Mouse (Mus musculus) MEL (cell line): ENCODE measurements at regions not wholly inside any gene's neighbourhood (a gene's known extent, or its start where the extent isn't known, plus 50 kb on each side); places are given as distances from the start of the nearest gene placed in this dataset.

Experiments used
- DNase-seq: peaks from one replicate; pipeline ENCODE4 v3.0.0; 2011; ENCODE audit warnings: low read depth, low spot score
- H3K27ac ChIP-seq: 2 replicates; pipeline ENCODE4 v1.5.1; 2012; ENCODE audit warnings: low read depth, mild to moderate bottlenecking, control low read depth, low read length, moderate library complexity; ENCODE audit not compliant: control insufficient read depth
- H3K27me3 ChIP-seq, 2 experiments: fragments of 150-350 bp in 1 of 2; sonication (generic) in 1 of 2; 2 replicates each; pipeline ENCODE4 v1.6.1; 2012; ENCODE audit warnings: low read length in 2 of 2, mild to moderate bottlenecking in 2 of 2, improper control_type of control experiment in 1 of 2, moderate library complexity in 1 of 2; ENCODE audit not compliant: insufficient read depth in 2 of 2, control insufficient read depth in 1 of 2
- H3K36me3 ChIP-seq, 2 experiments: 2 replicates each; pipeline ENCODE4 v1.6.1; 2012 to 2014; ENCODE audit warnings: low read length in 2 of 2, improper control_type of control experiment in 1 of 2, inconsistent platforms in 1 of 2, mild to moderate bottlenecking in 1 of 2; ENCODE audit not compliant: insufficient read depth in 2 of 2, control insufficient read depth in 1 of 2
- H3K4me1 ChIP-seq, 2 experiments: fragments of 150-350 bp in 1 of 2; sonication (generic) in 1 of 2; 2 replicates each; pipeline ENCODE4 v1.6.1; 2012; ENCODE audit warnings: low read length in 2 of 2, improper control_type of control experiment in 1 of 2, mild to moderate bottlenecking in 1 of 2; ENCODE audit not compliant: insufficient read depth in 2 of 2, control insufficient read depth in 1 of 2
- H3K4me3 ChIP-seq, 2 experiments: fragments of 150-350 bp in 1 of 2; sonication (generic) in 1 of 2; 2 replicates each; pipeline ENCODE4 v1.5.1; 2012; ENCODE audit warnings: low read depth in 2 of 2, low read length in 2 of 2, mild to moderate bottlenecking in 2 of 2, moderate library complexity in 2 of 2, control low read depth in 1 of 2, improper control_type of control experiment in 1 of 2; ENCODE audit not compliant: control insufficient read depth in 1 of 2, insufficient read depth in 1 of 2
- H3K79me2 ChIP-seq: 2 replicates; pipeline ENCODE4 v1.6.1; 2012; ENCODE audit warnings: mild to moderate bottlenecking, low read length, moderate library complexity; ENCODE audit not compliant: control insufficient read depth, poor library complexity, insufficient read depth
- H3K9ac ChIP-seq: 2 replicates; pipeline ENCODE4 v1.6.1; 2012; ENCODE audit warnings: low read depth, mild to moderate bottlenecking, control low read depth, low read length, moderate library complexity; ENCODE audit not compliant: control insufficient read depth, poor library complexity, severe bottlenecking
- H3K9me3 ChIP-seq: fragments of 150-350 bp; sonication (generic); replicated peaks from 2 replicates; pipeline ENCODE4 v1.6.1; 2012; ENCODE audit warnings: mild to moderate bottlenecking, low read length, improper control_type of control experiment, moderate library complexity; ENCODE audit not compliant: insufficient read depth
- CHD2 ChIP-seq: IDR thresholded peaks from 2 replicates; pipeline ENCODE4 v1.6.1; 2011; ENCODE audit warnings: low read length, improper control_type of control experiment
- CTCF ChIP-seq, 3 experiments: IDR thresholded peaks in 2 of 3; conservative IDR thresholded peaks in 1 of 3; 2 replicates each; pipeline ENCODE4 v1.5.1; 2011 to 2012; ENCODE audit warnings: low read length in 3 of 3, low read depth in 2 of 3, mild to moderate bottlenecking in 2 of 3, improper control_type of control experiment in 1 of 3, inconsistent platforms in 1 of 3, mixed read lengths in 1 of 3, moderate library complexity in 1 of 3; ENCODE audit not compliant: control insufficient read depth in 1 of 3, insufficient read depth in 1 of 3, poor library complexity in 1 of 3, severe bottlenecking in 1 of 3
- E2F4 ChIP-seq: IDR thresholded peaks from 2 replicates; pipeline ENCODE4 v1.6.1; 2011; ENCODE audit warnings: low read depth, low read length, improper control_type of control experiment, borderline replicate concordance
- ELF1 ChIP-seq: IDR thresholded peaks from 2 replicates; pipeline ENCODE4 v1.6.1; 2014; ENCODE audit warnings: low read depth, mild to moderate bottlenecking, inconsistent platforms, low read length, improper control_type of control experiment, moderate library complexity
- EP300 ChIP-seq, 2 experiments: IDR thresholded peaks; 2 replicates each; pipeline ENCODE4 v1.6.1; 2011; ENCODE audit warnings: improper control_type of control experiment in 2 of 2, low read length in 2 of 2, low read depth in 1 of 2, mild to moderate bottlenecking in 1 of 2
- HCFC1 ChIP-seq: IDR thresholded peaks from 2 replicates; pipeline ENCODE4 v1.6.1; 2012; ENCODE audit warnings: low read depth, mild to moderate bottlenecking, inconsistent platforms, low read length, improper control_type of control experiment, moderate library complexity
- KAT2A ChIP-seq: conservative IDR thresholded peaks from 2 replicates; pipeline ENCODE4 v1.6.1; 2012; ENCODE audit warnings: low read depth, low read length, improper control_type of control experiment, inconsistent platforms
- MEF2A ChIP-seq: IDR thresholded peaks from 2 replicates; pipeline ENCODE4 v1.6.1; 2014; ENCODE audit warnings: low read depth, mild to moderate bottlenecking, inconsistent platforms, low read length, improper control_type of control experiment; ENCODE audit not compliant: poor library complexity, insufficient replicate concordance, severe bottlenecking; ENCODE audit errors: extremely low read depth
- MXI1 ChIP-seq: IDR thresholded peaks from 2 replicates; pipeline ENCODE4 v1.6.1; 2011; ENCODE audit warnings: mild to moderate bottlenecking, low read depth, low read length, improper control_type of control experiment
- NELFE ChIP-seq: IDR thresholded peaks from 2 replicates; pipeline ENCODE4 v1.6.1; 2011; ENCODE audit warnings: low read depth, low read length, improper control_type of control experiment
- POLR2AphosphoS2 ChIP-seq: IDR thresholded peaks from 2 replicates; pipeline ENCODE4 v1.6.1; 2011; ENCODE audit warnings: low read length, improper control_type of control experiment
- POLR2AphosphoS5 ChIP-seq: IDR thresholded peaks from 2 replicates; pipeline ENCODE4 v1.6.1; 2012; ENCODE audit warnings: low read depth, borderline replicate concordance, mild to moderate bottlenecking, inconsistent platforms, low read length, moderate library complexity, mixed read lengths
- TAL1 ChIP-seq: IDR thresholded peaks from 2 replicates; pipeline ENCODE4 v1.6.1; 2012; ENCODE audit warnings: mild to moderate bottlenecking, inconsistent platforms, low read length, moderate library complexity, mixed read lengths
- UBTF ChIP-seq: IDR thresholded peaks from 2 replicates; pipeline ENCODE4 v1.6.1; 2012; ENCODE audit warnings: low read depth, mild to moderate bottlenecking, inconsistent platforms, low read length, improper control_type of control experiment, moderate library complexity, borderline replicate concordance; ENCODE audit not compliant: insufficient read depth
- USF1 ChIP-seq: IDR thresholded peaks from 2 replicates; pipeline ENCODE4 v1.6.1; 2014; ENCODE audit warnings: low read depth, mild to moderate bottlenecking, inconsistent platforms, low read length, improper control_type of control experiment, moderate library complexity
- ZC3H11A ChIP-seq: IDR thresholded peaks from 2 replicates; pipeline ENCODE4 v1.6.1; 2012; ENCODE audit warnings: low read depth, mild to moderate bottlenecking, inconsistent platforms, low read length, improper control_type of control experiment
- ZMIZ1 ChIP-seq: IDR thresholded peaks from 2 replicates; pipeline ENCODE4 v1.6.1; 2012; ENCODE audit warnings: low read depth, mild to moderate bottlenecking, inconsistent platforms, low read length, improper control_type of control experiment, moderate library complexity
- ZNF384 ChIP-seq: IDR thresholded peaks from 2 replicates; pipeline ENCODE4 v1.6.1; 2012; ENCODE audit warnings: low read depth, mild to moderate bottlenecking, inconsistent platforms, low read length, improper control_type of control experiment

- Histone ChIP-seq H3K9ac (no peak overlapping the region), H3K4me1 (no peaks in the 10 kb centered on the region), H3K36me3 (no peaks in the 10 kb centered on the region), H3K9me3 (no peaks in the 10 kb centered on the region), H3K27me3 (no peaks in the 10 kb centered on the region), H3K79me2 (no peaks in the 10 kb centered on the region), H3K4me3 (no peak overlapping the region), H3K27ac (no peak overlapping the region)
- no peak for TF ChIP-seq TAL1
- no peak for TF ChIP-seq KAT2A
- TF ChIP-seq POLR2AphosphoS2: no peak
- no peak for TF ChIP-seq USF1
- TF ChIP-seq E2F4: no peak
- no peak for TF ChIP-seq UBTF
- no peak for TF ChIP-seq CHD2
- TF ChIP-seq MXI1: no peak
- no peak for TF ChIP-seq CTCF (IDR thresholded peaks at IDR 0.05 in 2 of 3, conservative IDR thresholded peaks at IDR 0.05 in 1 of 3; ENCODE audit: control insufficient read depth in 1 of 3, insufficient read depth in 1 of 3, low read depth in 2 of 3, low read length in 3 of 3, poor library complexity in 1 of 3, severe bottlenecking in 1 of 3)
- TF ChIP-seq ZNF384: no peak
- TF ChIP-seq ZC3H11A: no peak
- no peak for TF ChIP-seq EP300 (IDR thresholded peaks at IDR 0.05; ENCODE audit: low read depth in 1 of 2, low read length in 2 of 2)
- TF ChIP-seq NELFE: no peak
- TF ChIP-seq ZMIZ1: no peak
- DNase-seq: no peak
Measured at GRCm38 (mm10) chr2:117442862-117443261, 100.1 kb upstream of the Rasgrp1 start.

- Histone ChIP-seq H3K4me1 (no peaks in the 10 kb centered on the region), H3K9ac (no peak overlapping the region), H3K27ac (no peak overlapping the region), H3K79me2 (no peaks in the 10 kb centered on the region), H3K27me3 (no peaks in the 10 kb centered on the region), H3K36me3 (no peaks in the 10 kb centered on the region), H3K9me3 (no peaks in the 10 kb centered on the region), H3K4me3 (no peak overlapping the region)
- no peak for DNase-seq
- TF ChIP-seq ZC3H11A (no peak), POLR2AphosphoS5 (no peak), MEF2A (no peak), CTCF (IDR thresholded peaks at IDR 0.05 in 2 of 3, conservative IDR thresholded peaks at IDR 0.05 in 1 of 3; ENCODE audit: control insufficient read depth in 1 of 3, insufficient read depth in 1 of 3, low read depth in 2 of 3, low read length in 3 of 3, poor library complexity in 1 of 3, severe bottlenecking in 1 of 3) (0 out of 6 replicates have a peak, but pooled peaks of 1 of the 3 experiments have one; percentile 14)
Measured at GRCm38 (mm10) chr2:117444671-117445070, 101.9 kb upstream of the Rasgrp1 start.

DNA sequence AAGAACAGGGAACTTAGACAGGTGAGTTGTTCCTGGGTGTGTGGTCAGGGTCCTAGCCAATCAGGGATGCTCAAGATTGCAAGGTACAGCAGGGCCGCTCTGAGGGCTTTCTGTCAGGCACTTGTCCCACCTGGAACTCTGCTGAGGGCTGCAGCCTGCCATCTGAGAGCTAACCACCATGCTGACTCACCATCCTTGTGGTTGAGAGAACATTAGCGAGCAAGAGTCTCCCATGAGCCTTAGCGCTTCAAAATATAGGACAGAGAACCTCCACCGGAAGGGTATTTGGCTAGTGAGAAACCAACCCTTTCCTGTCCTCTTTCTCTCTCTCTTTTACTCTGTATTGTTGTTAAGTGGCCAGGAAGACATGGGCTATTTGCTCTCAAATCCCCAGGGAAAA is 104.1 kb upstream of the Rasgrp1 start:
- Histone ChIP-seq H3K4me3 (no peak overlapping the region), H3K79me2 (no peaks in the 10 kb centered on the region), H3K4me1 (no peaks in the 10 kb centered on the region), H3K27me3 (no peaks in the 10 kb centered on the region), H3K27ac (no peak overlapping the region), H3K9me3 (no peaks in the 10 kb centered on the region), H3K9ac (no peak overlapping the region), H3K36me3 (no peaks in the 10 kb centered on the region)
- no peak for DNase-seq
- TF ChIP-seq ELF1 (no peak), ZC3H11A (no peak), USF1 (no peak), POLR2AphosphoS5 (no peak), HCFC1 (no peak)
